ENCODE assay signal across 18 mouse cellular contexts in genomic region chr4:12457978-12458597, GRCm38 (mm10).
DNase-seq lines count a peak whose midpoint lies in the region; ATAC-seq and TF ChIP-seq lines count a peak whose summit lies in the region.
"Had no signal": no experiment of that assay in that cellular context is flagged by ENCODE, and none has a peak within 500 bp of the region (broad histone marks: within the 10 kb centered on the region; RNA-seq: fewer than 3 reads in every experiment).

No protein-coding gene starts in this region.

- no peaks in the 10 kb centered on the region for H3K27me3 ChIP-seq in kidney, postnatal 0 days (ENCODE audit: insufficient read depth, low read length)
- H3K27me3 ChIP-seq: embryonic facial prominence, embryonic 15.5 days had no signal

- no peak overlapping the region for H3K9ac ChIP-seq in kidney, postnatal 0 days (ENCODE audit: low read depth, low read length)
- H3K9ac ChIP-seq: embryonic facial prominence, embryonic 15.5 days had no signal

- ATAC-seq in frontal cortex, adult (ENCODE audit: low TSS enrichment), result peak; percentile 72
- ATAC-seq in kidney, postnatal 0 days (replicated peaks; ENCODE audit: low FRiP score, low read depth), result no peak
- ATAC-seq: hindbrain, embryonic 16.5 days had no signal

- H3K36me3 ChIP-seq in kidney, postnatal 0 days (ENCODE audit: insufficient read depth, low read length), result no peaks in the 10 kb centered on the region
- H3K36me3 ChIP-seq: embryonic facial prominence, embryonic 15.5 days; G1E had no signal

- no peak for DNase-seq in frontal cortex, postnatal 25 days (ENCODE audit: low spot score in 2 of 2)
- no peak for DNase-seq in kidney, postnatal 0 days (ENCODE audit: low spot score)
- DNase-seq in kidney, adult 8-10 months, result no peak
- DNase-seq in right cerebral cortex, adult 2 months (ENCODE audit: low spot score in 2 of 2), result peak; percentile 19 to 22
- DNase-seq in right cerebral cortex, adult 18-20 months, result no peak
- DNase-seq in ovary, postnatal 36 days (ENCODE audit: low spot score), result no peak
- DNase-seq in spleen, postnatal 14 days (ENCODE audit: low spot score in 2 of 2), result no peak
- DNase-seq: adrenal gland, adult 2 months; cerebellum, adult 2 months; kidney, postnatal 10 days; layer of hippocampus, adult 9-11 months; liver; lung, adult 2 months; thymus, adult 2 months had no signal

- 0 out of 2 replicates have a peak, but pooled peaks have one; percentile 37 for TF ChIP-seq CTCF in kidney, postnatal 0 days (IDR thresholded peaks at IDR 0.05; ENCODE audit: low read depth)

- H3K27ac ChIP-seq in kidney, postnatal 0 days, result no peak overlapping the region
- H3K27ac ChIP-seq: embryonic facial prominence, embryonic 15.5 days had no signal

- H3K9me3 ChIP-seq in kidney, postnatal 0 days (replicated peaks; ENCODE audit: low read length), result no peaks in the 10 kb centered on the region
- H3K9me3 ChIP-seq: embryonic facial prominence, embryonic 15.5 days; G1E had no signal

- H3K4me3 ChIP-seq in kidney, postnatal 0 days (replicated peaks; ENCODE audit: low read depth, low read length), result no peak overlapping the region
- H3K4me3 ChIP-seq: embryonic facial prominence, embryonic 15.5 days had no signal

- H3K4me1 ChIP-seq in kidney, postnatal 0 days (replicated peaks; ENCODE audit: insufficient read depth, low read length), result no peaks in the 10 kb centered on the region

- no peak overlapping the region for H3K4me2 ChIP-seq in kidney, postnatal 0 days (ENCODE audit: low read length)
- H3K4me2 ChIP-seq: embryonic facial prominence, embryonic 15.5 days had no signal

- 79% methylated on average over 8 of the region's 8 CpGs for WGBS in kidney, postnatal 0 days

Comparison
In these comparisons a context has a peak if more than half of its experiments do, and no peak if none do; other contexts are left out.
1. DNase-seq: peak in right cerebral cortex, adult 2 months (2 of 2); none in frontal cortex, postnatal 25 days (0 of 2), kidney, postnatal 0 days (single experiment), kidney, adult 8-10 months (0 of 2), right cerebral cortex, adult 18-20 months (single experiment), ovary, postnatal 36 days (single experiment) and spleen, postnatal 14 days (0 of 2).